Mouse (Mus musculus) gastrocnemius, postnatal 14 days (tissue): Measurements from ENCODE around the gene Dhx34. TPM values are rescaled to one million over a fixed set of nuclear protein-coding genes. Genes with fewer than 3 reads are reported as not detected.
"Not testable (repeated sequence)": the region's sequence is repeated elsewhere in the genome, so short reads cannot be mapped to it uniquely, and the experiment has no call there.

Experiments
- DNase-seq: peaks from one replicate; pipeline ENCODE4 v3.0.0; 2021; ENCODE audit warnings: mixed read lengths
- intact Hi-C: fragments of 180-260 bp; cut with DNase I; formaldehyde crosslinking; loops from one replicate; pipeline ENCODE4 v1.15.1; 2025; ENCODE audit warnings: low total_unique reads
- long read RNA-seq, 2 experiments: library from polyadenylated mRNA; stranded (forward); transcript quantifications; one replicate each; pipeline ENCODE4 v2.0.0; 2021
- total RNA-seq, 2 experiments: library from RNA; stranded (reverse); gene quantifications; 2 replicates each; pipeline ENCODE4 v1.2.3; 2021

Dhx34 gene
- total RNA-seq, result 1 to 10 TPM; 4.2 to 4.6 TPM
- long read RNA-seq, experiment 1, partial matches to known transcripts, result 5 of 10 reads
- long read RNA-seq, experiment 1, other reads (novel, unspliced or antisense), result 1 of 10 reads
- long read RNA-seq, experiment 2, partial matches to known transcripts, result 4 of 7 reads
- long read RNA-seq, experiment 2, other reads (novel, unspliced or antisense), result 1 of 7 reads

DNA sequence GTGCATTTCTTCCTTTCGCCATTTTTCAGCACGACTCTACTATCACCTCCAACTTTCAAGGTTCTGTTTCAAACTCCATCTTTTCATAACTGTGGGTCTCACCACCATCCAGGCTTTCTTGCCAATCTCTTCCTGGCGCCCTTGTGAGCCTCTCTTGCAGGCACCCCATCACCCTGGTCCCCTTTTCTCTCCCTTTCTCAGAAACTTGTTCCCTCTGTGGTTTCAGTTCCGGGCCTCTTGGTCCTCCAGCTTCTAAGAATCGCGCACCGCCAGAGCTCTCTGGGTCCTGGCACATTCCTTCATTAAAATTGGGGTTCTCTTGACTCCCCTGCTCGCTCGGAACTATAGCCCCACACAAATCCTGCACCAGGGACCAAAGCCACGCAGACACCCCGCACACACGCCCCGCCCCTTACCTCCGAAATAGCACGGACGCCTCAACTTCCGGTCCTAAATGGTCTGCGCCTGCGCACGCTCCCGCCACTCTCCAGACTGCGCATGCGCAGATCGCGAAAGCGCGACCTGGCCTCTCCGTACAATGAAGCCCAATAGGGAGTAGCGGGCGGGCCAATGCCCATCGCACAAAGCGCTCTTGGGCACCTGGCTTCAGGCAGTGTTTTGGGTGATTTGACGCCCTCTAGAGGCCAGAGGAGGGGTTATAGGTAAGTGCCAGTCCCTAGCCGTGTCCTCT is at the start of gene Dhx34:
Gene Dhx34, minus strand, starts transcription at position 456 of the 691 bp plus-strand sequence.
- DNase-seq, result peak; percentile 92
- intact Hi-C loops, result no loop called here

DNA sequence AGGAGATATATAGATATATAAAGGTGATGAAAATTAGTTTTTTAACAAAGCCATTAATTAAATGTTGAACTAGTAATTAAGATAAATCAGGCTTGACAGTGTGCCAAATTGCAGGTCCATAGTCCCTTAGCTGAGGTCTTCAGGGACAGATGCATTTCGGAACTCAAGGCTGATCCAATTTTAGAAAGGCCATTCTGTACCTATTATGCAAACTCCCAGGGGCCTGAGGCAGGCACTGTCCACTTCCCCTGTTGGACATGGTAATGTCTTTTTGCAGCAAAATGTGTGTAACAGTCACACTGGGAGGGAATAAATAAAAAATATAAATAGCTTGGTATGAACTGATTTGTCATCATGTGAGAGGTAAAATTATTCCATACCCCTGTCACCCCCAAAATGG is 49.3 kb upstream of the Dhx34 start:
- DNase-seq, result no peak
- intact Hi-C loops, result no loop called here

DNA sequence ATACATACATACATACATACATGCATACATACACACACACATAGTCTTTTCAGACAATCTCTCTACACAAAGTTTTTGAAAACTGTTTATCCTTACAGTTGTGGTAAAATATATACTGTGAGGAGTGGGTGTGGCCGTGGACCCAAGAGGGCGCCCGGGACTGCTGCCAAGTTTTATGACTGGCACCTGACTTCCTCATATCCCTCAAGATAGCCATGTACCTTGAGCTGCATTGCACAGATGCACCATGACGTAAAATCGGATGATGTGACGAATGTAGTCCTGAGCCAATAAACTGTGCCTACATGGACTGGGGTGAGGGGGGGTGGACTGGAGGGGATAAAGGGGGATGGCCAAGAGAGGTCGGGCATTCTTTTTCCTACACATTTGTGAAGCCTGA is 44.8 kb upstream of the Dhx34 start:
- intact Hi-C loops, DNase-seq: not testable (repeated sequence)

DNA sequence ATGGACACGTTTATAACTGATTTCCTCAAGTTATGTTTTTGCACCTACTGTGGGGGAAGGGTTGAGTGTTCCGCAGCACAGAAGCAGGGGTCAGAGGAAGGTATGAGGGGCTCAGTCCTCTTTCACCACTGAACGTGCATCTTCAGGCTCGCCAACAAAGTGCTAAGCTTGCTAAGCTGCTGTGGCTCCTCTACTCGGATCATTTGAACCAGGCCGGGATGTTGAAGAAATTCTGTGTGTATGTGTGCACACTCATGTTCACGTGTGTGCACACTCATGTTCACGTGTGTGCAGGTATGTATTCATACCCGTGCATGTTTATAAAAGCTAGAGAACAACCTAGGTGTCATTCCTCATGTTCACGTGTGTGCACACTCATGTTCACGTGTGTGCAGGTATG is 44.0 kb upstream of the Dhx34 start:
- intact Hi-C loops, result no loop called here
- DNase-seq, result no peak

DNA sequence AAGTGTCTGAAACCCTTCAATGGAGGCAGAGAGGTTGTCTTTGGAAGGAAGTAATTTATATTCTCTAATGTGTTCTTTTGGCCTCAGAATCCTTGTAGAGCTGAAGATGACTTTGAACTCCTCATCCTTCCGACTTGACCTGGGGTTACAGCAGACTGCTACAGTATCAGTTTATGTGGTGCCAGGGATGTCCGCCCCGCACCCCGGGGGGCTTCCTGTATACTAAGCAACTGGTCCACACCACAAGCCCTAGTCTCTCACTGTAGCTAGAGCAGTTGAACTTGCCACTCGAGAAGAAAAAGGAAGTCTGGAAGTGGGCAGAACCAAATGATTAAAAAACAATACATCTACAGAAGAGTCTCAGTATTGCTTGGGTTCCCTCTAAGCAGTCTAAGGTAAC is 42.0 kb upstream of the Dhx34 start:
- intact Hi-C loops, result loop anchor here (2.0 kb wide), 1 partner anchor 71 kb away; no protein-coding TSS in a partner anchor
- DNase-seq, result no peak

DNA sequence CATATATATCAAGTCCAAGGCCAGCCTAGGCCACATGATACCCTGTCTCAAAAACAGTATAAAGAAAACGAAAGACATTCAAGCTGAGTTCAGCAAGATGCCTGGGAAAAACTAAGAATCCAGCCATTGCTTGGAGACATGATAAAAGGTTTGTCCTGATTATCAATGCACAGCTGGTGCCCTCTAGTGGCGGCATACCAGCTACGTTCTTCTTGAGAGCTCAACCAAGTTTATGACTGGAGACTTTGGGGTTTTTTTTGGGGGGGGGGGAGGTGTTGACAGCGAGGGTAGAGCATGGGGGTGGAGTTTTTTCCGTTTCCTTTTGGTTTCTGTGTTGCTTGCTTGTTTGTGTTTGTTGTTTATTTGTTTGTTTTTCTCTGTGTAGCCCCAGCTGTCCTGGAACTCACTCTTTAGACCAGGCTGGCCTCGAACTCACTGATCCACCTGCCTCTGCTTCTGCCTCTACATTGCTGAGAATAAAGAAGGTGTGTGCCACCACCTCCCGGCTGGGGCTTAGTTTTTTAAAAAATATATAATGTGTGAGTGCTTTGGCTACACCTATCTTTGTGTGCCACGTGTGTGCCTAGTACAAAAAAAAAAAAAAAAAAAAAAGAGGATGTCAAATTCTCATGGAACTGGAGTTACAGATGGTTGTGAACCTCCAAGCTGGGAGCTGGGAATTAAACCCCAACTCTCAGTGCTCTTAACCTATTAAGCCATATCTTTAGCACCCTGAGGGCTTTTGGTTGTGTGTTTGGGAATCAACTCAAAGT is 41.4 kb upstream of the Dhx34 start:
- DNase-seq, result peak; percentile 81
- intact Hi-C loops, result loop anchor here (2.0 kb wide), 1 partner anchor 70 kb away; no protein-coding TSS in a partner anchor

DNA sequence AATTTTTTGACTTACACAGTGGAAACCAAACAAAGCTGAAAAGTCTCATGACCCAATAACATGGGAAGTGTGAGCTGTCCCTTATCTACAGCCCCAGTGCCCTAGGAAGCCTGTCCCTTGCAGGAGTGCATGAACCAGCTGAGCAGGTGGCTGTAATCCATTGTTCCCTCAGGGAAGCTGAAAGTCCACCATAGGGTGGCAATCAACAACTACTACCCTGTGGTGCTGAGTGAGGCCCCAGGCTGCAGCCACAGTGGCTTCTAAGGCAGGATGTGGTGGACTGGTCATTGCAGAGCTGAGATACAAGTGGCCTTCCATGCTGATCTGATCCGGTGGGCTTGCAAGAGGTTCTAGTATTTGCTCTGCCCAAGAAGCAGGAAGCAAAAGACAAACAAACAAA is 39.3 kb upstream of the Dhx34 start:
- intact Hi-C loops, result no loop called here
- DNase-seq, result no peak

DNA sequence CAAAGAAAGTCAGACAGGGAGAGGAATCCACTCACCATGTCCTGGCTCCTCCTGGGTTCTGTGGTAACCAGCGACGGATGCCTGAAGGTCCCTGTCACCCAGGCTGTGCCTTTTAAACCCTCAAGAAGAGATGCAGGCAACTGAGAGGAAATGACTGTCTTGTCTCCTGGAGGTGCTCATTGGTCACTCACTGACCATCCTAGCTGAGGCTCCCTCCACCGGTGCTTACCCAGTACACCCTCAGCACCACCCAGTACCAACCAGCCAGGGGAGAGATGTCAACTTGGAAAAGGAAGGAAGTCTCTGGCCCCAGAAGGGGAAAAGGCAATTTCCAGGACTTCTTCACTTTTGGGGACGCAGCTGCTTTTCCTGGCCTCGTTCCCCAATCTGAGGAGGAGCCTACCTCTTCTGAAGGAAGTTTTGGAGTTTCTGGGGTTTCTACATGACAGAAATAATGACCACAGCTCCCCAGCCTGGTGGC is 37.3 kb upstream of the Dhx34 start, which contains the start of gene C5ar1:
Gene C5ar1, minus strand, starts transcription at position 431 of the 481 bp plus-strand sequence.
- intact Hi-C loops, result no loop called here

DNA sequence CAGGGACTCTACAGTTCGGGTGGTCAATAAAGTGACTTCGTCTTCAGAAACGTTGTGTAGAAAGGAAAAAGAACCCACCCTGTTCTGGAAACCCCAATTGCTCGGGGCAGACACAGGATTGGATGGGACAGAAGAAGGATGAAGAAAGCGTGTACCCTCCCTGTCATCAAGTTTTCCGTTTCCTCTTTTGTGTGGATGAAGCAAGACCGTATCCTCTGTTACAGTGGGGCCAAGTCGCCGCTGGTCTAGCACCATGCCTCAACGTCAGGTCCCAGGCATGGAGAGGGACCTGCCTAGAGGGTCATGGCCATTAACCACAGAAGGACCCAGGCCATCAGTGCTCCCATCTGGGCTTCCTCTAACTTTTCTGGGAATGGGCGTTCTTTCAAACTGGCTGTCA is 36.0 kb upstream of the Dhx34 start:
- intact Hi-C loops, result no loop called here
- DNase-seq, result no peak

More for the DNA sequence above, 37.3 kb upstream of the Dhx34 start, which contains the start of gene C5ar1:
- no peak for DNase-seq

DNA sequence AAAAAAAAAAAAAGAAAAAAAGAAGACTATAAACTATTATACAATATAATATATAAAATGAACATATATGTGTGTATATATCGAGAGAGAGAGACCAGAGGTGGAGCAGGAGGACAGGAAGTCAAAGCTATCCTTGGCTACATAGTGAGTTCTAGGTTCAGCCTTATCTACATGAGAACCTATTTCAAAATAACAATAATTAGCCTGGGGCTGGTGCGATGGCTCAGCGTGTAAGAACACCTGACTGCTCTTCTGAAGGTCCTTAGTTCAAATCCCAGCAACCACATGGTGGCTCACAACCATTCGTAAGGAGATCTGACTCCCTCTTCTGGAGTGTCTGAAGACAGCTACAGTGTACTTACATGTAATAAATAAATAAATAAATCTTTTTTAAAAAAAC is 34.1 kb upstream of the Dhx34 start:
- intact Hi-C loops, DNase-seq: not testable (repeated sequence)

DNA sequence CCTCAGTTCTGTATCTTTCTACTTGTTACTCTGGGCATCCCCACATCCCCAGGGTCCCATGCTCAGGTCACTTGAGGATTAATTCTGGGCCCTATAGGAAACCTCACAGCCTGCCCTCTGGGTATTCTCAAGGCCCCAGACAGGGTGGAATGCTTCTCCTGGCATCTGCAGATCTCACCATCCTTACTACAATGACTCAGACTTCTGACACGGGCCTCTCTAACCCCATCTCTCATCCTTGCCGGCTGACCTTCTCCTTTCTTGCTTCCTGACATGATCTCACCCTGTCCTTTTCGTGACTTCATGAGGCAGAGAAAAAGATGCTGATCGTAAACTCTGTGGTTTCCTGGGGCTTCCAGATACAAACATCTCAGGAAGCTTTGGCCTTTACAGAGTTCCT is 32.4 kb upstream of the Dhx34 start:
- intact Hi-C loops, result no loop called here
- DNase-seq, result no peak

DNA sequence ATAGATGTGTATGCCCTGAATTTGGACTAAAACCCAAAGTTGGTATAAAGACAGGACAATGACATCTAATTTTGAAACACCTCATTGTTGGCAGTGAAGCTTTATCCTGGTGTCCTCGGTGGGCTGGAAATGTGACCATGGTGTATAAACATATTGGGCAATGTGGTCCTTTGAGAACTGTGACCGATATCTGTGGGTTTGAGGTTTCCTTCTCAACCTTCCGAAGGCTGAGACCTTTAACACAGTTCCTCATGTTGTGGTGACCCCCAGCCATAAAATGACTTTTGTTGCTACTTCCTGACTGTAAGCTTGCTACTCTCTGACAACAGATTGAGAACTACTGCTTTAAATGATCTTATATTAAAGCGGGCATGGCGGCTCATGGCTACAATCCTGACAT is 28.9 kb upstream of the Dhx34 start:
- no peak for DNase-seq
- intact Hi-C loops, result no loop called here

DNA sequence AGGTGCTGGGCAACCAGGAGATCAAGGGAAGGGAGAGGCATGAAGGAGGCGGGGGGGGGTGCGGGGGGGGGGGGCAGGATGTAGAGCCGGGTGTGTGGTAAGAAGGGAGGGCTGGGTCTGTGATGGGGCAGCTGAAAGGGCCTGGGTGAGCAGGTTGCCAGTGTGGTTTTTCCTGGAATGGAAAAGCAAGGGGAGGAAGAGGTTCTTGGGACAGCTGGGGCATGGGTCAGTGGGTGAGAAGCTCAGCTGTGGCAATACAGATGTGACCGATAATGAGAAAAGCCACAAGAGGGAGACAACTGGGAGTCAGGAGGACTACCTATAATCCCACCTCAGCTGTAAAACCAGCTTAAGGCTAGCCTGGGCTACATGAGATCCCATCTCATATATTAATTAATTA is 24.1 kb upstream of the Dhx34 start:
- DNase-seq, result no peak
- intact Hi-C loops, result no loop called here

DNA sequence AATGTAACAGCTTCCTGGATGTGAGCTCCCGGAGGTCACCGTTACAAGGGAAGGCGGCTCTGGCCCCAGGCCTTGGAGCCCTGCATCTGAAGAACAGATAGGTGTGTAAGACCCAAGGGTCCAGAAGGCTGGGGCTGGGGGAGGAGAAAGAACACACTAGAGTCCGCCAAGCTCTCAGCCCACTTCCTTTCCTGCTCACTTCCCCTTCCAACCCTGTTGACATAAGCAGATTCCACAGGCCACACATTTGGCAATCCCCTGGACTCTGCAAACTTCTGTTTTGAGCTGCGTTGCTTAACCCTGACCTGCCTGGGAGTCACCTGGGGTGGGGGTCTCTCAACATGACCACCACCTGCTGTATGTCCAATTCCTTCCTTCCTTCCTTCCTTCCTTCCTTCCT is 22.2 kb upstream of the Dhx34 start, which contains the start of gene C5ar2:
Gene C5ar2, minus strand, starts transcription at position 88 of the 400 bp plus-strand sequence.
- intact Hi-C loops, result no loop called here

DNA sequence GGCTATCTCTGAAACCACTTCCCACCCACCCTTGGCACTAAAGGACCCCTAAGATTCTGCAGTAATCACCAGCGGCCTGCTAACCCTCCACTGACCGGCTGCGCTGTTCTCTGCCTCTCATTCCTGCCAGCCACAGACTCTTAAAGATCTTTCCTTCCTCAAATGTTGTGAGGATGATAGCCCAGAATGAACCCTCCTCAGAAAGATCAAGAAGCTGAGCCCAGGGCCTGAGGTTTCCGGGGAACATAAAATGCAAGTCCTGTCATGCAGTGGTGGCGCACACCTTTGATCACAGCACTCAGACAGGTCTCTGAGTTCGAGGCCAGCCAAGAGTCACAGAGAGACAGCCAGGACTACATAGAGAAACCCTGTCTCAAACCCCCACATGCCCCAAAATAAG is 20.4 kb upstream of the Dhx34 start:
- intact Hi-C loops, result no loop called here
- no peak for DNase-seq

More for the DNA sequence above, 22.2 kb upstream of the Dhx34 start, which contains the start of gene C5ar2:
- DNase-seq, result no peak

DNA sequence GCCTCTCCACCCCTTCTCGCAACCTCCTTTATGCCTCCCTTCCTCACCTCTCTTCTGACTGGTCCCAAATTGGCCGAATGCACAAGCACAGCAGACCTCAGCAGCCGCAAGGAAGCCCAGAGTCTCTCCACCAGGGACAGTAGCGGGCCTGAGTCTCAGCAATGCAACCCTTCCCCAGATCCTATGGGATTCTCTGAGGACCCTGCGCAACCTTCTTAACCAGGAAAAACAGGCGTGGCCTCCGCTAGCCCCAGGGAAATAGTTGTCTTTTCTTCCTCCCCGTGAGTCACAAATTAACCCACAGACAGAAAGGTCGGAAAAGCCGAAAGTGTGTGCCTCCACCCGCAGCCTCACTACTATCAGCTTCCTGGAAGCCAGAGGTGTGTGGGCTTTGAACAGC is 19.9 kb upstream of the Dhx34 start:
- no peak for DNase-seq
- intact Hi-C loops, result no loop called here

DNA sequence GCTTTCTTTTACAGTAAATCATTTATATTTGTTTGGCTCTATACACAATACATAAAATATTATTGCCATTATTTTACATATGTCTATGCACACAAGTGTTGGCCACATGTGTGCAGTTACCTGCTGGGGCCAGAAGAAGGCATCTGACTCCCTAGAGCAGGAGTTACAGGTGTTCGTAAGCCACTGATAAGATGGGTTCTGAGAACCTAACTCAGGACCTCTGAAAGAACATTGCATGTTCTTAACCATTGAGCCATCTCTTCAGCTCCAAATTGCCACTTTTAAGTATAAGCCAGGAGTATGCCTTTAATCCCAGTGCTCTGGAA is 19.1 kb upstream of the Dhx34 start:
- intact Hi-C loops, result no loop called here
- no peak for DNase-seq

DNA sequence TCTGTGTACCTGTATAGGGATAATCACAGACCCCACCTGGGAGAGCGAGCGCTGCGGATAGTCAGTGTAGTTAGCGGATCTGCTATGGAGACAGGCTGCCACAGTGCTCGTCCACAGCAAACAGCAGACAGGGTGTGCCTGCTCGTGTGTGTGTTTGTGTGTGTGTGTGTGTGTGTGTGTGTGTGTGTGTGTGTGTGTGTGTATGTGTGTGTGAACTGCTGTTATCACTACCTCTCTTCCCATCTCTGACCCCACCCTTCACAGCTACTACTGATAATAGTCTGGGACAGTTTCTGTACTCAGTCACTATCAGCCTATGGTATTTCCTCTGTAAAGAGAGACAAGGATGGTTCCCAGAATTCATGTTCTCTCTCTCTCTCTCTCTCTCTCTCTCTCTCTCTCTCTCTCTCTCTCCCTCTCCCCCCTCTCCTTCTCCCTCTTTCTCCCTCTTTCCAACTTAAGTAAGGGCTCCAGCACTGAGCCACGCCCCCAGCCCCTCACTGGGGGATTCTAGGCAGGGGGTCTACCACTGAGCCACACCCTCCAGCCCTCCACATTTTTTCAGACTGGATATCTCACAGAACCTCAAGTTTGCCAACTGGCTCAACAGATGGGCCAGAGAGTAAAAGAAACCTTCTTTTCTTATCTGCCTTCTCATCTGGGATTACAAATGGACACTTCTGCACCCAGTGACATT is 18.6 kb upstream of the Dhx34 start:
- intact Hi-C loops, result no loop called here
- DNase-seq, result no peak

DNA sequence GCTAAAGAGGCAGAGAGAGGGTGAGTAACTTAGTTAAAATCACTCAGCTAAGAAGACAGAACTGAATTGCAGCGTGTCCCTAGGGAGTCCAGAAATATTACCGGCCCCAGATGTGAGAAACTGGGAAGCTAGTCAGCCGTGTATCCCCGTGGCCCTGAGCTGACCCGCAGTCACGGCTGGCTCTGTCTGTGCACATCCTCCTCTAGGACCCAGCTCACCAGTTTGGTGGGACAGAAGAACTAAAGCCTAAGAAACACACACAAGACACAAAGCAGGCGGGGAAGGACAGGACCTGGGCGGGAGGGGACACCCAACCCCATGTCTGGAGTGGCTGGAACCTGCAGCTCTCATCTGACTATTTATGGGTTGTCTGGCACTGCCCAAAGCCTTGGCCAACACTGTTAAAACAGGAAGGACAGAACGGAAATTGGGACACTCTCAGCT is 17.7 kb upstream of the Dhx34 start:
- intact Hi-C loops, result no loop called here
- peak; percentile 49 for DNase-seq

DNA sequence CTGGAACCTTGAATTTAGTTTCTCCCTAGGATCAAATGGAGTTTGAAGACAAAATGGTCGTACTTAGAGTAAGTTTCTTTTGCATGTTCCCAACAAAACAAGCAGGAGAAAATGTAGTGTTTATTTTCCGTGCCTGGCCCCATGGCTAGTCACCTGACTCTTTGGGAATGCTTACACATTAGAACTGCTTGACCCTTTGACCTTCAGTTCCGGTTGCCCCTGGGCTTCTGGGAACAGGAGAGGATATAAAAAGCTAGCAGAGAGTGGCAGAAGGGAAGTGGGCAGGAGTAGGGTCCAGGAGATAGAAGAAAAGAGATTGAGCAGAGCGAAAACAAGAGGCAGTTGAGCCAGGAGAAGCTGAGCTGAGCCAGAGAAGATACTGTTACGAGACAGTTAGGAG is 8.0 kb upstream of the Dhx34 start:
- no peak for DNase-seq
- intact Hi-C loops, result no loop called here
